Mouse (Mus musculus): ENCODE measurements around the gene Tmem208. TPM values are rescaled to one million over a fixed set of nuclear protein-coding genes. Genes with fewer than 3 reads are reported as not detected.

Tmem208 gene
- polyA plus RNA-seq, 1 experiment from 2014 or later = 99.0 TPM

- ATAC-seq (ENCODE audit: insufficient number of reproducible peaks, low FRiP score, low TSS enrichment, low read depth) = no peak
Observed at GRCm38 (mm10) chr8:105341399-105341798, 15.2 kb downstream of the Tmem208 start.

GRCm38 (mm10) chr8:105342768-105343167, 16.6 kb downstream of the Tmem208 start:
- H3K9ac ChIP-seq (ENCODE audit: low read length) = no peak overlapping the region
- H3K27ac ChIP-seq (replicated peaks; ENCODE audit: low read depth, low read length) = no peak overlapping the region
- H3K27me3 ChIP-seq (ENCODE audit: control insufficient read depth, insufficient read depth, low read length) = no peaks in the 10 kb centered on the region
- WGBS = 85% methylated on average over 4 of the region's 4 CpGs
- ATAC-seq (ENCODE audit: insufficient number of reproducible peaks, low FRiP score, low TSS enrichment, low read depth) (no peak), DNase-seq (ENCODE audit: low spot score) (no peak)
- H3K36me3 ChIP-seq (ENCODE audit: control insufficient read depth, insufficient read depth, low read length) = no peaks in the 10 kb centered on the region
- no peak overlapping the region for H3K4me2 ChIP-seq (ENCODE audit: low read depth, severe bottlenecking)
- no peak overlapping the region for H3K4me3 ChIP-seq (ENCODE audit: low read depth, low read length)
- H3K9me3 ChIP-seq (ENCODE audit: control insufficient read depth, low read length) = no peaks in the 10 kb centered on the region
- H3K4me1 ChIP-seq (ENCODE audit: control insufficient read depth, insufficient read depth, low read length) = peaks cover 12% of the 10 kb centered on the region

More at GRCm38 (mm10) chr8:105341399-105341798, 15.2 kb downstream of the Tmem208 start:
- Histone ChIP-seq H3K27me3 (ENCODE audit: control insufficient read depth, insufficient read depth, low read length) (no peaks in the 10 kb centered on the region), H3K9me3 (ENCODE audit: control insufficient read depth, low read length) (no peaks in the 10 kb centered on the region), H3K27ac (replicated peaks; ENCODE audit: low read depth, low read length) (no peak overlapping the region), H3K4me2 (ENCODE audit: low read depth, severe bottlenecking) (no peak overlapping the region), H3K9ac (ENCODE audit: low read length) (no peak overlapping the region), H3K4me3 (ENCODE audit: low read depth, low read length) (no peak overlapping the region), H3K4me1 (ENCODE audit: control insufficient read depth, insufficient read depth, low read length) (peaks cover 9% of the 10 kb centered on the region), H3K36me3 (ENCODE audit: control insufficient read depth, insufficient read depth, low read length) (no peaks in the 10 kb centered on the region; the same call in 1 of the 2 replicates)
- WGBS = 58% methylated on average over 8 of the region's 8 CpGs
- DNase-seq (ENCODE audit: low spot score) = no peak

GRCm38 (mm10) chr8:105343791-105344574, 17.8 kb downstream of the Tmem208 start:
- Histone ChIP-seq H3K9ac (ENCODE audit: low read length) (no peak overlapping the region), H3K4me1 (ENCODE audit: control insufficient read depth, insufficient read depth, low read length) (peaks cover 12% of the 10 kb centered on the region), H3K4me3 (ENCODE audit: low read depth, low read length) (no peak overlapping the region), H3K4me2 (ENCODE audit: low read depth, severe bottlenecking) (no peak overlapping the region), H3K9me3 (ENCODE audit: control insufficient read depth, low read length) (no peaks in the 10 kb centered on the region), H3K36me3 (ENCODE audit: control insufficient read depth, insufficient read depth, low read length) (no peaks in the 10 kb centered on the region), H3K27me3 (ENCODE audit: control insufficient read depth, insufficient read depth, low read length) (no peaks in the 10 kb centered on the region), H3K27ac (replicated peaks; ENCODE audit: low read depth, low read length) (no peak overlapping the region)
- ATAC-seq (ENCODE audit: insufficient number of reproducible peaks, low FRiP score, low TSS enrichment, low read depth) (no peak), DNase-seq (ENCODE audit: low spot score) (no peak)
- WGBS = 83% methylated on average over 6 of the region's 8 CpGs

GRCm38 (mm10) chr8:105345061-105345975, 19.2 kb downstream of the Tmem208 start:
- peaks cover 19% of the 10 kb centered on the region for H3K4me1 ChIP-seq (ENCODE audit: control insufficient read depth, insufficient read depth, low read length)
- H3K4me2 ChIP-seq (ENCODE audit: low read depth, severe bottlenecking) = no peak overlapping the region

GRCm38 (mm10) chr8:105346611-105347427, 20.7 kb downstream of the Tmem208 start:
- Histone ChIP-seq H3K27ac (replicated peaks; ENCODE audit: low read depth, low read length) (peak overlapping the region; percentile 37; the same call in 1 of the 2 replicates), H3K27me3 (ENCODE audit: control insufficient read depth, insufficient read depth, low read length) (no peaks in the 10 kb centered on the region), H3K9me3 (ENCODE audit: control insufficient read depth, low read length) (no peaks in the 10 kb centered on the region), H3K4me3 (ENCODE audit: low read depth, low read length) (peak overlapping the region; percentile 67), H3K4me2 (ENCODE audit: low read depth, severe bottlenecking) (peak overlapping the region; percentile 98), H3K4me1 (ENCODE audit: control insufficient read depth, insufficient read depth, low read length) (peaks cover 19% of the 10 kb centered on the region), H3K36me3 (ENCODE audit: control insufficient read depth, insufficient read depth, low read length) (no peaks in the 10 kb centered on the region), H3K9ac (ENCODE audit: low read length) (peak overlapping the region; percentile 64)
- peak; percentile 10 for ATAC-seq (ENCODE audit: insufficient number of reproducible peaks, low FRiP score, low TSS enrichment, low read depth)
- peak; percentile 66 for DNase-seq (ENCODE audit: low spot score)
- under 1% methylated on average over 34 of the region's 34 CpGs for WGBS

More at GRCm38 (mm10) chr8:105345061-105345975, 19.2 kb downstream of the Tmem208 start:
- Histone ChIP-seq H3K9ac (ENCODE audit: low read length) (no peak overlapping the region), H3K36me3 (ENCODE audit: control insufficient read depth, insufficient read depth, low read length) (no peaks in the 10 kb centered on the region), H3K9me3 (ENCODE audit: control insufficient read depth, low read length) (no peaks in the 10 kb centered on the region), H3K27ac (replicated peaks; ENCODE audit: low read depth, low read length) (no peak overlapping the region), H3K4me3 (ENCODE audit: low read depth, low read length) (no peak overlapping the region), H3K27me3 (ENCODE audit: control insufficient read depth, insufficient read depth, low read length) (no peaks in the 10 kb centered on the region)
- no peak for DNase-seq (ENCODE audit: low spot score)
- WGBS = 68% methylated on average over 7 of the region's 7 CpGs
- no peak for ATAC-seq (ENCODE audit: insufficient number of reproducible peaks, low FRiP score, low TSS enrichment, low read depth)

GRCm38 (mm10) chr8:105347428-105348221, 21.5 kb downstream of the Tmem208 start, which contains the start of gene Fhod1:
Fhod1 (minus strand) TSS chr8:105347953.
- Histone ChIP-seq H3K27me3 (ENCODE audit: control insufficient read depth, insufficient read depth, low read length) (no peaks in the 10 kb centered on the region), H3K4me3 (ENCODE audit: low read depth, low read length) (peak within 1 kb of the TSS; percentile 67), H3K27ac (replicated peaks; ENCODE audit: low read depth, low read length) (peak within 1 kb of the TSS; percentile 63), H3K4me2 (ENCODE audit: low read depth, severe bottlenecking) (peak within 1 kb of the TSS; percentile 98), H3K9ac (ENCODE audit: low read length) (peak within 1 kb of the TSS; percentile 75), H3K4me1 (ENCODE audit: control insufficient read depth, insufficient read depth, low read length) (peaks cover 19% of the 10 kb centered on the region), H3K36me3 (ENCODE audit: control insufficient read depth, insufficient read depth, low read length) (no peaks in the 10 kb centered on the region), H3K9me3 (ENCODE audit: control insufficient read depth, low read length) (no peaks in the 10 kb centered on the region)
- DNase-seq (ENCODE audit: low spot score) (peak; percentile 96), ATAC-seq (ENCODE audit: insufficient number of reproducible peaks, low FRiP score, low TSS enrichment, low read depth) (peak; percentile 88)
- WGBS = under 1% methylated on average over 53 of the region's 53 CpGs

- ATAC-seq (ENCODE audit: insufficient number of reproducible peaks, low FRiP score, low TSS enrichment, low read depth) (0 out of 2 replicates have a peak, but pooled peaks have one; percentile 2), DNase-seq (ENCODE audit: low spot score) (peak; percentile 88)
Observed at GRCm38 (mm10) chr8:105348450-105349095, 22.4 kb downstream of the Tmem208 start, which contains the start of gene Slc9a5. Slc9a5 (plus strand) TSS chr8:105348843.

More at GRCm38 (mm10) chr8:105348450-105349095, 22.4 kb downstream of the Tmem208 start, which contains the start of gene Slc9a5:
- Histone ChIP-seq H3K9ac (ENCODE audit: low read length) (peak within 1 kb of the TSS; percentile 75), H3K27ac (replicated peaks; ENCODE audit: low read depth, low read length) (peak within 1 kb of the TSS; percentile 63), H3K36me3 (ENCODE audit: control insufficient read depth, insufficient read depth, low read length) (no peaks in the 10 kb centered on the region), H3K4me2 (ENCODE audit: low read depth, severe bottlenecking) (peak within 1 kb of the TSS; percentile 98), H3K27me3 (ENCODE audit: control insufficient read depth, insufficient read depth, low read length) (no peaks in the 10 kb centered on the region), H3K4me3 (ENCODE audit: low read depth, low read length) (peak within 1 kb of the TSS; percentile 67), H3K4me1 (ENCODE audit: control insufficient read depth, insufficient read depth, low read length) (peaks cover 19% of the 10 kb centered on the region), H3K9me3 (ENCODE audit: control insufficient read depth, low read length) (no peaks in the 10 kb centered on the region)
- WGBS = under 1% methylated on average over 34 of the region's 34 CpGs

Measured in limb, embryonic 11.5 days (tissue).